Mouse (Mus musculus) brain, embryonic 14.5 days (tissue): ENCODE results near the gene Pacsin2.

Experiments
- CTCF ChIP-seq: fragments of 200-500 bp; IDR thresholded peaks from 2 replicates; pipeline ENCODE4 v1.5.1; 2012; ENCODE audit warnings: inconsistent platforms, mild to moderate bottlenecking, moderate library complexity, borderline replicate concordance; ENCODE audit not compliant: insufficient read depth, insufficient read length; ENCODE audit errors: extremely low read depth
- POLR2A ChIP-seq: fragments of 200-500 bp; IDR thresholded peaks from 2 replicates; pipeline ENCODE4 v1.6.1; 2012; ENCODE audit warnings: mild to moderate bottlenecking, inconsistent platforms, borderline replicate concordance; ENCODE audit not compliant: poor library complexity, insufficient read depth, insufficient read length, severe bottlenecking; ENCODE audit errors: extremely low read depth

GRCm38 (mm10) chr15:83383136-83383535 lies 81.3 kb downstream of the Pacsin2 start:
- TF ChIP-seq POLR2A (no peak), CTCF (no peak)
